Mouse (Mus musculus): Measurements from ENCODE around the gene Barx1.

The Barx1 gene

DNA sequence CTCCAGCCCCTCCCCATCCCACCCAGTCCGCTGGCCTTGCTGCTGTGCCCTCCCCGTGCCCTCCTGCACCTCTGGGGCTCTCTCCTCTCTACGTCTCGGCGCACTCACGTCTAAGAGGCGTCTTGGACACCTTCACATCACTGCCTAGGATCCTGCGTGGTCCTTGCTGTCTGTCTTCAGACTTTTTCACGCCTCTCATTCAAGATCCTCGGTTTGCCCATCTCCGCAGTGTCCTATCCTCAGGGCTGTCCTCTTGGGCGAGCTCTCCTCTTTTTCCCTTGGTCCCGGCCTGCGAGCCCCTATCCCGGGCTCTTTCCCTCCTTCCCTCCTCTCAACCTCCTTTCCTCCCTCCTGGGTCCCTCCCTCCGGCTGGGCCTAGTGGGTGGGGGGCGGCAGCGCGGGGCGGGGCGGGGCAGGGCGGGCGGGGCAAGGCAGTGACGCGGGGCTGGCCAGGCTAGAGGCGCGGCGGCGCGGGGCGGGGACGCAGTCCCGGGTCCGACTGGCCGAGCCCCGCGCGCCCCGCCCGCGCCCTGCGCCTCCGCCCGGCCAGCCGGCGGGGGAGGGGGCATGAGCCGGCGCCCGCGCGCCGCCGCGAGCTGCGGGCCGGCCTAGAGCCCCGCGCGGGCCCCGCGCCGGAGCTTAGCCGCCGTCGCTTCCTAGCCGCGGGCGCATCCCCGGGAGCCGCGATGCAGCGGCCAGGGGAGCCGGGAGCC is at the start of gene Barx1:
Barx1 (plus strand) TSS at position 568 of the 713 bp plus-strand sequence.
- DNase-seq (ENCODE audit: low read depth), result no peak

DNA sequence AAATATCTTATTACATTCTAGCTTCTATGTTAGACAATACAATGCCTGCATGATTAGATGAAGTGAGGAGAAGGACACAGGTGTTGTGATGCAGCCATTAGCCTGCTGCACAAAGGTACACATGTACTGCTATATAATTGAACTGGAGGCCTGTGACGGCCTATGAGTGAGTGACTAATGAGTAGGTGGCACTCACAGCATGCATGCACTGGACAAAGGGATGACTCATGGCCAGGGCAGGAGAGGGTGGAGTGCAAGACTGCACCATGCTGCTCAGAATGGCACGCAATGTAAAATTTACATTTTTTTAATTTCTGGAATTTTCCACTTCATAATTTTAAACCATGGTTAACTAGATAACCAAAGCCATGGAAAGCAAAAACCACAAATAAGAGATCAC is 48.3 kb upstream of the Barx1 start:
- DNase-seq (ENCODE audit: low read depth), result no peak

DNA sequence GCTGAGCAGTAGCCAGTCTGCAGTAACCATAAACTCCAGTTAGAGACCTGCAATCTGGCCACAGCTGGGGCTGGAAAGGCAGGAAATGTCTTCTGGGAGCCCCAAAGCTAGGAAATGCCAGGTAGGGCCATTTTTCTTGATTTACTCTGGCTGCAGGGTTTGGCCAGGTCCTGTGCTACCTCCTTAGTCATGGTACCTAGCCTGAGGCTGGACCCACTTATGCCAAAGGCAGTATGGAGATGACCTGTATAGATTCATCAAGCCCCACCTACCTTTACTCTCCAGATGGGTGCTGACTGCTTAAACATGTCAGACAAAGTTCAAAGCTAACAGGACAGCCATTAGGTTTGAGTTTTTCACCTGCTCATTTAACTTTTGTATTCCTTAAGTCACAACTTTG is 45.0 kb upstream of the Barx1 start:
- DNase-seq (ENCODE audit: low read depth), result no peak

GRCm38 (mm10) chr13:48618890-48619289 is 43.9 kb upstream of the Barx1 start:
- no peak for DNase-seq (ENCODE audit: low read depth)

DNA sequence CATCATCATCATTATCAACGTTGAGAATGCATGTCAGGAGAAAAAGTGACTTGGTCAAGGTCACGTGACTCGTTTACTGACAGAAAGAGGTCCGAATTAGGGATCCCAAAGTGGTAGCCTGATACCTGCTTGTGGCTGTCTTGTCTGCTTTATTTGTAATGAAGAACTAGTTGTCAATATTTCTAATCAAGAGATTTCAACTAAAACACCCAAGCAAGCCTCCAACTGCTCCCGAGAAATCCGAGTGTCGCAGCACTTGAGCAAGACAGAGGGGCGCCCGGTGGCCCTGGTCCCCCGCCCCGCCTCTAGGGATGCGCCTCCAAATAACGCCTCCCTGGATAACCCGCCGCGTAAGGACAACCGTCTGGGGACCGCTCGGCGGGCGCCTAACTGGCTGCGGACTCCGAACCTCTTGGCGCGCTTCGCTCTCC is 37.8 kb upstream of the Barx1 start:
- DNase-seq (ENCODE audit: low read depth), result no peak

DNA sequence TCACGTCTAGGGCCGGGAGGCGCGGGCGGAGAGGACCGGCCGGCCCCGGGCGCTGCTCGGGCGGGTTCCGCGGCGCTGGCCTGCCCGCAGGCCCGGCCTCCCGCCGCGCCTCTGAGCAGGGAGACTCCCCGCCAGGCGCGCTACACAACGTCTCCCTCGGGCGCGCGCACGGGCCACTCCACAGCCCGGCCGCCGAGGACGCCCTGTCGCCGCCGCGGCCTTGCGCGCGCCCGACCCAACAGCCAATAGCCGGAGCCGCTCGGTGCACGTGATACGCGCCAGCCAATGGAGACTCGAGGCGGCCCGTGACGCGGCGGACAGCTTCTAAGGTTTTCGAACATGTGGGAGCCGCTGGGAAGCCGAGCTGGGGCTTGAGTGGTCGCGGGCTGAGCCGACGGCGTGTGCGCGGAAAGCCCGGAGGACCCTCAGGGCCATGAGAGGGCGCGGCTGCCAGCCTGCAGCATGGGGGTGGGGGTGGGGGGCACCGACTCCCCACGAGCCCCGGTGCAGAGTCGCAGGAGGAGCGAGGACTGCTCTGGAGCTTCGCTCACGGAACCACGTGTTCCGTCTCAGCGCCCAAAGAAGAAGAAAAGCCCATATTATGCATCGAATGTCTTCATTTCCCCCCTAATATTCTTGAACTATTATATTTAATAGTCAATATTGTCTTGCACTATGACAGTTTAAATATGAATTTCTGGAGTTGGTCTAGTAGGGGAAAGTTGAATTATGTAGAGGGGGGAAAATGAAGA is 37.2 kb upstream of the Barx1 start, which contains the start of gene Ptpdc1:
Ptpdc1 (minus strand) TSS at position 232 of the 752 bp plus-strand sequence.
- peak; percentile 84 for DNase-seq (ENCODE audit: low read depth)

DNA sequence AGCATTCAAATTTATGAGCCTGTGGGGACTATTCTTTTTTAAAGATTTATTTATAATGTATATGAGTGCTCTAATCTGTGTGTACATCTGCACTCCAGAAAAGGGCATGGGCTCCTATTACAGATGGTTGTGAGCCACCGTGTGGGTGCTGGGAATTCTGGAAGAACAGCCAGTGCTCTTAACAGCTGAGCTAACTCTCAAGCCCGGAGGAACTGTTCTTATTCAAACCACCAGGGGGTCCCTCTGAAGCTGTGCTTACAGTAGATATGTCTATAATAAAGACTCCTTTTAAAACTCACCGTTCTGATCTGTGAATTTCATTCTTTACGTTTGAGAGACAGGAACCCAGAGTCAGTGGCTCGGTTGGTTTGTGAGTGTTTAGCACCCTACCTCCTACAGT is 31.1 kb upstream of the Barx1 start:
- DNase-seq (ENCODE audit: low read depth), result no peak

DNA sequence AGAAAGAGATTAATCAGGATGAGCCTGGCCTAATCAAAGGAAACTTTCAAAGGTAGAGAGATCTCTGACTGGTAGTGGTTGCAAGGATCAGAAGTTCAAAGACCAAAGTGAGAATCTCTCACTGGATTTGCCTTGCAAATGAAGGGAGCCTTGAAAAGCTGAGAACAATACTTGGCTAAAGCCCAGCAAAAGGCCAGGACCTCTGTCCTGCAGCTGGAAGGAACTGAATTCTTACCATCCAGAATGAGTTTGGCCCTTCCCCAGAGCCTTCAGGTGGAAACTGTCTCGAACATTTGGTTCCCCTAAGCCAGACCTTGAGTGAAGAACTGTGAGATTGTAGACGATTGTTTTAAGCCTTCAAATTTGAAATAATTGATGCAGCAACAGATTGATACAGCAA is 25.1 kb upstream of the Barx1 start:
- no peak for DNase-seq (ENCODE audit: low read depth)

DNA sequence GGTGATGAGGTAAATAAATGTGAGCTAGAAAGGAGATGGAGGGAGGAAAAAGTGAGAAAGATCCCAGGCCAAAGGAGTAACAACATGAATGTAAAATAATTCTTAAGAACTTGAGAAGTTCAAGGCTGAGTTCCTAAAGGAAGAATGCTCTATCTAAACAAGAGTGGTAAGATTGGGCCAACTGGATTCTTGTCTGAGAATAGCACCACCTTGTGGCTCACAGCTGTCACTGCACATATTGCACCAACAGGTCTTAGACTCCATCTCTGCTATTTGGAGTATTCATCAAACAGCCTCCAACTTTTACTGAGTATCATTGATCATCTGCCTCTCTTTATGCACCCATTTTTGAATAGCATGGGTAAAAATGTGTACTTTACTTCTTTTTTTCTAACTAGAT is 23.2 kb upstream of the Barx1 start:
- DNase-seq (ENCODE audit: low read depth), result peak; percentile 32

GRCm38 (mm10) chr13:48643072-48643471 is 19.7 kb upstream of the Barx1 start:
- DNase-seq (ENCODE audit: low read depth), result no peak

GRCm38 (mm10) chr13:48643991-48644390 is 18.8 kb upstream of the Barx1 start:
- DNase-seq (ENCODE audit: low read depth), result no peak

GRCm38 (mm10) chr13:48646696-48647095 is 16.1 kb upstream of the Barx1 start:
- no peak for DNase-seq (ENCODE audit: low read depth)

DNA sequence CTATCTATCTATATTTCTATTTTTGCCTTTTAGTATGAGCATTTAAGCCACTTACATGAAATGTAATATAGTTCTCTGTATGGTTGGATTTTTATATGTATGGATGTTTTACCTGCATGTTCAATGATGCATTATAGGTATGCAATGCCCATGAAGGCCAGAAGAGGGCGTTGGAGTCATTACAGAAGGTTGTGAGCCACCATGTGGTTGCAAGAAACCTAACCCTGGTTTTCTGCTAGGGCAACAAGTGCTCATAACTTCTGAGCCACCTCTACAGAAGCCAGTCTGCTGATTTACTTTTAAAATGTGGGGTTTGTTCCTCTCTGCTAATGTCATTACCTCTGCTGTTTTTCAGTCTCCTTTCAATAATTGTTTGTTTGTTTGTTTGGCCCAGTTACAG is 12.2 kb upstream of the Barx1 start:
- no peak for DNase-seq (ENCODE audit: low read depth)

DNA sequence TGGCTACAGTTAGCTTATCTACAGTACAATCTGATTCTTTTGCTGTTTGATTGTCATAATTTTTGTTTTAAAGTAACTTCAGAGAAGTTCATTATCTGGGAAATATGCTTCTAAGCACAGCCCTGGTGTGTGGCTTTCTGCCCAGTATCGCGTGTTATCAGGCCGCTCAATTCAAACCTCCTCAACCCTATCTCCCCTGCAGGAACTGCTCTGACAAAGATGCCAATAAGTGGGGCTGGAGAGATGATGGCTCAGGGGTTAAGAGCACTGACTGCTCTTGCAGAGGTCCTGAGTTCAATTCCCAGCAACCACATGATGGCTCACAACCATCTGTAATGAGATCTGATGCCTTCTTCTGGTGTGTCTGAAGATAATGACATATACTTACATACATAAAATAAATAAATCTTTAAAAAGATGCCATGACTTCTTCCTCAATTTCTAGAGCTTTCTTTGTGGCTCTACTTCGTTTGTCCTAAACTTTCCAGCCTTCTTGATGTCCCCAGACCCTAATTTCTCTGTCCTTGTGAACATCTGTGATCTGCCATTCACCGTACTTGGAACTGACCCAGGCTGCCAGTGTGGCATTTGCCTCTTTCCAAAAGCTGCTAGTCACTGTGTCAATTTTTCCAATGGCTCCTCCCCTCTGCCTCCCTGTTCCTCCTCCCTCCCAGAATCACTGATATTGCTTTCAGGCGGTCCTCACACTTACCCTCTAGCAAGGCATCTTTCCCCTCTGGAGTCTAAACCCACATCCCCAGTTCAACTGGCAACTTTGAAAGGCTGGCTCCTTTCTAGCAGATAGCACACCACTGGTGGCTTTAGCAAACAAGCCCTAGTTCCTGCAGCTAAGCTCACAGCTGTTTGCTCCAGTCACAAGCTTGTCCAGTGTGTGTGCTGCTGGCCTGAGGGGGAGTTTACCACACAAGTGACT is 11.4 kb upstream of the Barx1 start:
- no peak for DNase-seq (ENCODE audit: low read depth)

DNA sequence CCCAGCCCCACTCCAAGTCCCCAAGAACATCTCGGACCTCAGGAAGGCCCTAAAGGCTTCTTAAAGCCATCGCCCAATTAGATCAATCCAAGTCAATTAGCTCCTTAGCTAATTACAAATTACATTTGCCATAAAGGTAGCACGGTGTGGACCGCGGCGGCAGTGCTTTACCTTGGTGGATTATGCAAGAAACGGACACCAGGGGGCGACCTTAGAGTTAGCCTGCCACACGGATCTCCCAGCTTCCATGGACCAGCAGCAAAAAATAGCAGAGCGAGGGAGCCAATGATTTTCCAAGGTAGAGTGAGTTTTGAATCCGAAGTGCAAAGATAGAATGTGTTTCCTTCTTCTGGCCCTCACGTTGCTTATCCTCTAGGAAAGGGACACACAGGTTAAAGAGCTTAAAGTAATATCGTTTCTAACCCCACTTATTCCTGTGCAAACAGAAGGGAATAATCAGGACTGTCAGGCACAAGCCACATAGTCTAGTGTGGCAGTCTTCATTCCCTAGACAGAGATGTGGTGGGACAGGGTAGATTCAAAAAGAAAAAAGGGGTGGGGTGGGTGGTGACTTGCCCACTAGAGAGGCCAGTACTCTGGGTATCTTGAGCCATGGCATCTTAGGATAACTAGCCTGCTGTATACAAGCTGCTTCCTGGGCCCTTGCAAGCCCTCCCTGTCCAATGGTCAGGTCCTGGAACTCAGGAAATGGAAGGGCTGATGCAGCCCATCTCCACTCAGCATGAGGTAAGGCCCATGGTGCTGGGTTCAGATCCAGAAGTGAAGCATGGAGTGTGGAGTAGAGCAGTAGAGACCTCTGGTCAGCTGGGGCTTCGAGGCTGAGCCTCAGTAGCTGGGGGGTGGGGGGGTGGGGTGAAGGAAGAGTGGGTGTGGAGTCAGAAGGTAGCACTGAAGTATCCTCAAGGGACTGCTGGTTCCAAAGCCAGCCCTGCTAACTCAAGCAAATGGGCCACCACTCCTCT is 8.7 kb upstream of the Barx1 start:
- DNase-seq (ENCODE audit: low read depth), result no peak

- DNase-seq (ENCODE audit: low read depth), result peak; percentile 42
Observed at GRCm38 (mm10) chr13:48655637-48656036, 7.2 kb upstream of the Barx1 start.

DNA sequence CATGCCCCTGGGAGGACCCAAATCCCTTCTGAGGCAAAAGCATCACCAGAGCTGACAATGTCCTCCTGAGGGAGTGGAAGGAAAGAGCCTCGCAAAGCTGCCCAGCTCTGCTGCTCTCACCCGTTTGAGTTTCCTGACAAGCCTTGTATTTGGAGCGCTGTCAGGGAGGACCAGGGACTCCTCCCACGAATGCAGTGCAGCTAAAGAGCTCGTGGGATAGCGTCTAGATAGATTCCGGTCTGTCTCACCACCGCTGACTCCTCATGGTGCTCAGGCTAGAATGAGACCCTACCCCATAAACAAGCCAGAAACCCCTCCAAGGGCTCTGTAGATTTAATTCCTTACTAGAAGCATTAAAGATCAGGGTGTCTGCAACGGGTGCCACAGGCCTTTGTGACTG is 5.0 kb upstream of the Barx1 start:
- no peak for DNase-seq (ENCODE audit: low read depth)

DNA sequence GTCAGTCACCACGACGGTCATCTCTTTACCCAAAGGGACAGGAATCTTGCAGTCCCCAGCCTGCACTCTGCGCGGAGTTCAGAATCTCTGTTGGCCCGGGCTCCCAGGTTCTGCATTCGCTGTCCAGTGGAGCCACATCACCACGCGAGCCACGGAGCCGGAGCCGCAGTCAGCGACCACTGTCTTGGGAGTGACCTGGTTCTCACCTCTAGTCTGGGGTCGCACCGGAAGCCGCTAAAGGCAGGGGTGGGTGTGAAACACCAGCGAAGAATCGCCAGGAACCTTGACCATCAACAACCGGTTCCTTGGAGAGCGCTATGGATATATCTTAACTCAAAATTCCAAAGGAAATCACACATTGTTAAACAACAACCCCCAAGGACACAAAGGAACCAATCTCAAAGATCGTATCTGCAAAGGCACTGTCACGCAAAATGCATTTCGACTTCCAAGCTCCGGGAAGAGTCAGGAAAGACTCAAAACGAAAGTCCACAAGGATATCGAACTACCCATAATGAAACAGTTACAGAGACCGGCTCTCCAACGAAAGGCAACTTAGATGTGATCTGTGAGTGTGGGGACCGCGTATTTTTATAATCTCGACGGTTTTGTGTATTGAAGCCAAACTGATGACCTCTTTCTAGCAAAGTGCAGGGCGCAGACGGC is 4.1 kb upstream of the Barx1 start:
- no peak for DNase-seq (ENCODE audit: low read depth)

- DNase-seq (ENCODE audit: low read depth), result no peak
Observed at GRCm38 (mm10) chr13:48659254-48660220, 3.3 kb upstream of the Barx1 start.

Data from fibroblast of lung, adult 2 months (primary cell).